Mouse (Mus musculus): ENCODE data around the gene Rps6ka2.
"Not testable (repeated sequence)": the region's sequence is repeated elsewhere in the genome, so short reads cannot be mapped to it uniquely, and the experiment has no call there.

GRCm38 (mm10) chr17:7348765-7349164, 178.8 kb downstream of the Rps6ka2 start:
- TF ChIP-seq POLR2A (IDR thresholded peaks at IDR 0.05; ENCODE audit: low read depth, low read length); CTCF (IDR thresholded peaks at IDR 0.05; ENCODE audit: borderline replicate concordance, insufficient read depth, low read length): not testable (repeated sequence)
